Mouse (Mus musculus) E14TG2a.4 (cell line): ENCODE data around the gene Cript.

Source experiments
- H3K27me3 ChIP-seq: 2 replicates; pipeline ENCODE4 v1.6.1; 2014; ENCODE audit warnings: low read length, control low read depth; ENCODE audit not compliant: insufficient read depth
- H3K36me3 ChIP-seq: 2 replicates; pipeline ENCODE4 v1.6.1; 2014; ENCODE audit warnings: low read length, control low read depth; ENCODE audit not compliant: insufficient read depth
- H3K4me1 ChIP-seq: replicated peaks from 2 replicates; pipeline ENCODE4 v1.6.1; 2014; ENCODE audit warnings: low read depth, low read length, control low read depth
- H3K4me3 ChIP-seq: replicated peaks from 2 replicates; pipeline ENCODE4 v1.5.1; 2014; ENCODE audit warnings: mild to moderate bottlenecking, low read length
- H3K9me3 ChIP-seq: 2 replicates; pipeline ENCODE4 v1.6.1; 2014; ENCODE audit warnings: low read length, control low read depth
- CTCF ChIP-seq: conservative IDR thresholded peaks from 2 replicates; pipeline ENCODE4 v1.5.1; 2014; ENCODE audit warnings: low read length
- NANOG ChIP-seq: IDR thresholded peaks from 2 replicates; pipeline ENCODE4 v1.6.1; 2014; ENCODE audit warnings: borderline replicate concordance, low read length, mixed read lengths
- POU5F1 ChIP-seq: IDR thresholded peaks from 2 replicates; pipeline ENCODE4 v1.6.1; 2014; ENCODE audit warnings: low read length, borderline replicate concordance

The Cript gene

DNA sequence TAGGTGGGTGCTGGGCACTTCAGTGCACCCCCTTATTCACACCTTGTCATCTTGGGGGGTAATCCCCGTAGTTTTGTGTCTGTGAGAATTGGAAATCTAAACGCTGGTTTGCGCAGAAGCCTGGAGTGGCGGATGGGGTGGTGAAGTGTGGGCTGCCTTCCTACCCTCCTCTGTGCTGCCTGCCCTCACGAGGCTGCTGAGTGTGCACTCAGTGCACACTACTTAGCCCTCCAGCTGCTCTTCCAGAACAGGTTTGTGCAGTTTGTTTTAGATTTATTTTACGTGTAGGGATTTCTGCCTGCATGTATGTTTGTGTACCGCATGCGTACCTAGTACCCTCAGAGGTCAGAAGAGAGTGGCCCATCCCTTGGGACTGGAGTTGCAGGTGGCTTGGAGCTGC is 34.0 kb upstream of the Cript start:
- H3K9me3 ChIP-seq, result no peaks in the 10 kb centered on the region
- 0 out of 2 replicates have a peak, but pooled peaks cover 4% of the 10 kb centered on the region for H3K36me3 ChIP-seq
- H3K4me1 ChIP-seq, result peaks cover 10% of the 10 kb centered on the region
- H3K4me3 ChIP-seq, result no peak overlapping the region
- no peaks in the 10 kb centered on the region for H3K27me3 ChIP-seq
- TF ChIP-seq CTCF (no peak), POU5F1 (no peak), NANOG (no peak)

DNA sequence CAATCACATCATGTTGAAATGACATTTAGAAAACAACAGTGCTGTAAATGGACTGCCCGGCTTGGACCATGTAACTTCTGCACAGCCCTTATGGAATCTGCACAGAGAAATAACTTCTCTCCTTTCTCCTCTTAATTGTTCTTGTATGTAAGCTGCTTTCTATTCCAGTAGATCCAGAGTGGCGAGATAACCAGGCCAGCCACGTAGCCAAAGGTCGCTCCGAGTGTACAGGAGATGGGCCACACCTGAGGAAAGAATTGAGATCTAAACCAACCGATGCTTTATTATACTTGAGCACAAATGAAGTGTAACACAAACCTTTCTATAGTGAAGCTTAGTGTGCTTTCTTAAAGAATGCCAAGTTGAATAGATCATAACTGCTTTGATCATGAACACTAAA is 28.0 kb upstream of the Cript start:
- Histone ChIP-seq H3K27me3 (no peaks in the 10 kb centered on the region), H3K36me3 (peaks cover 47% of the 10 kb centered on the region), H3K9me3 (no peaks in the 10 kb centered on the region), H3K4me3 (no peak overlapping the region), H3K4me1 (no peaks in the 10 kb centered on the region)
- TF ChIP-seq CTCF, result no peak
- TF ChIP-seq NANOG, result no peak
- TF ChIP-seq POU5F1, result no peak

DNA sequence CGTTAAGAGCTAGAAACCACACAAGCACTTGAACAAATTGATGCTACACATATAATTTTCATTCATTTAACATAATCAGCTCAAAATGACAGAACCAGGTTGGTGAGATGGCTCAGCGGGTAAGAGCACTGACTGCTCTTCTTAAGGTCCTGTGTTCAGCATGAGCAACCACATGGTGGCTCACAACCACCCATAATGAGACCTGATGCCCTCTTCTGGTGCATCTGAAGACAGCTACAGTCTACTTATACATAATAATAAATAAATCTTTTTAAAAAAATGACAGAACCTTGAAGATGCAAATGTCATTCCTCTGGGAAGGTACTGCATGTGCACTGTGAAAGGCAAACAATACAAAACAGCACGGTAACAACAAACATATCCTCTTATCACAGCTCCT is 16.4 kb upstream of the Cript start:
- Histone ChIP-seq H3K36me3 (peaks cover 49% of the 10 kb centered on the region), H3K27me3 (no peaks in the 10 kb centered on the region), H3K9me3 (no peaks in the 10 kb centered on the region), H3K4me1 (no peaks in the 10 kb centered on the region), H3K4me3 (no peak overlapping the region)
- TF ChIP-seq POU5F1, result no peak
- no peak for TF ChIP-seq CTCF
- TF ChIP-seq NANOG, result no peak

DNA sequence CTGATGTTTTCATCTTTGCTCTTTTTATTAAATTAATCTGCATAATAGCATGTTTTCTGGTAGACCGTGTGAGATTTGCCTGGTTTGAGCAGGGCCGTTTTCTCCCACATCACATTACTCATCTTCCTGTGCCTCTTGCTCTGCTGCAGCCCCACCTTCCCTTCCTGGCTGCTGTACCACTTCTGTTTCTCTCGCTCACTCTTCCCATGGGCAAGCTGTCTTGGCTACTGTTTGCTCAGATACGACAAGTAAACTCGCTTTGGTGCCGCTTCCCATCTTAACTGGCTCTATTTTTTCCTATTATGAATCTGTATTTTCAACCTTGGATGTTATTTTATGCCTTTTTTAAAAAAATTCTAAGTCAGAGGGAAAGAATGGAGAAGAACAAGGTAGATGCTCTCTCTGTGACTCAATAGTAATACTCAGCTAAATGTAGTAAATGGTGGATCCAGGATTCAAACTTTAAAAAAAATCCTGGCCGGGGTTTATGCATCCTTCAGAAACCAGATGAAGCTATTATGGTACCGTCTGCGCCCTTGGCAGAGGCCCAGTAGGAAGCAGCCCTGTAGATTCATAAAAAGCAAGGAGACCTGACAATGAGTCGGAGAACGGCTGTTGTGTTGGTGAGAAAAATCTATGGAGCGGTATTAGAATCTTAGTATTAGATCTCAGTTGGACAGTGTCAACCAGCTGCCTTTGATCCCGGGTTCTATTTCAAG is 13.9 kb upstream of the Cript start:
- no peak overlapping the region for H3K4me3 ChIP-seq
- peaks cover 36% of the 10 kb centered on the region for H3K36me3 ChIP-seq
- H3K27me3 ChIP-seq, result no peaks in the 10 kb centered on the region
- H3K9me3 ChIP-seq, result no peaks in the 10 kb centered on the region
- TF ChIP-seq NANOG (no peak), CTCF (no peak), POU5F1 (no peak)
- no peaks in the 10 kb centered on the region for H3K4me1 ChIP-seq

DNA sequence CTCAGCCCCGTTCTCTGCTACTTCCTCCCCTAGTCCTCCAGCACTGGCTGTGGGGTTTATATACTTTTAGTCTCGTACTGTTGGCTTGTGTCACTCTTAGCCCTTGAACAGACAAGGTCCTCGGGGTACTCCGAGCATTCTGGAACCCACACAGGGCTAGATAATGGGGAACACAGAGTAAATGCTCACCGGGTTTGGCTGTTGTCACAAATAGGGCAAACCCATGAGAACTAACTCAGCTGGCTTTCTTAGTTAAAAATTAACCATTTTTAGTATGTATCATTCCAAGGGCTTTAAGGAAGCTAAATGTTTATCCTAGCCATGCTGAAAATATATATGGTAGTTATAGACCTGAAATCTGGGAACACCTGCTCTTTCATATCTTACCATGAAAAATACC is 5.7 kb upstream of the Cript start:
- Histone ChIP-seq H3K9me3 (no peaks in the 10 kb centered on the region), H3K27me3 (no peaks in the 10 kb centered on the region), H3K36me3 (peaks cover 71% of the 10 kb centered on the region), H3K4me1 (0 out of 2 replicates have a peak, but pooled peaks cover 11% of the 10 kb centered on the region), H3K4me3 (no peak overlapping the region)
- no peak for TF ChIP-seq NANOG
- no peak for TF ChIP-seq CTCF
- TF ChIP-seq POU5F1, result no peak

DNA sequence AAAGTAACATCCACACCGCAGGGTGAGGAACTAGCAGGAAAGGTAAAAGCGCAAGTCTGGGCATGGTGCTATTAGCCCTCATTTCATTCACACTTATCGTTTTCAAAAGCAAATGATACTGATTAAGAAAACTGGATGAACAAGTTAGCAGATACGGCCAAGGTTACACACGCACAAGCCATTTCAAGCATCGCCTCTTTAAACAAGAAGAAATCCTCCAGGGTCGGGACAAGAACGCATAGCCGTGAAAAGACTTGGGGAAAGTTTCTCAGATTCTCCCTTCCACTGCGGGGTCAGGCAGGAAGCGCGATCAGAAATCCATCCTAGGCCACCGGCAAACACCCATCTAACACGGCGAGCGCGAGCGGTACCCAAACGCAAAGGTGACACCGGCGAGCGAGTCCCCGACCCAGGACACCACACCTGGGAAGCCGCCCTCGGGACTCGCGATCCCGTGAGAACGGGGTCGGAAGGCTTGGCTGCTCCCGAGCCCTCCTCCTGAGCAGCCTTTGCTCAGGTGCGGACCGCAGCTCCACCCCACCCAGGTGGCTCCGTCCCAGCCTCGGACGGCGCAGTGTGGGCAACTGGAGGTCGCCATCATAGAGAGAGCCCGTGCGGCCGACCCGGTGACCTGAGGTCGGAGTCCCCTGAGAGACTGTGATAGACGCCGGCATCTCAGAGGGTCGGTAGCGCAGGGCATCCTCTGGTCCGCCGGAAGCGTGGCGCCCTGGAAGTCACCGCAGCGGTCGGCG is 683 bp upstream of the Cript start:
- no peaks in the 10 kb centered on the region for H3K27me3 ChIP-seq
- H3K4me3 ChIP-seq, result peak overlapping the region; percentile 95
- H3K4me1 ChIP-seq, result peaks cover 21% of the 10 kb centered on the region
- no peaks in the 10 kb centered on the region for H3K9me3 ChIP-seq
- TF ChIP-seq CTCF (no peak), POU5F1 (no peak), NANOG (no peak)
- H3K36me3 ChIP-seq, result peaks cover 51% of the 10 kb centered on the region

DNA sequence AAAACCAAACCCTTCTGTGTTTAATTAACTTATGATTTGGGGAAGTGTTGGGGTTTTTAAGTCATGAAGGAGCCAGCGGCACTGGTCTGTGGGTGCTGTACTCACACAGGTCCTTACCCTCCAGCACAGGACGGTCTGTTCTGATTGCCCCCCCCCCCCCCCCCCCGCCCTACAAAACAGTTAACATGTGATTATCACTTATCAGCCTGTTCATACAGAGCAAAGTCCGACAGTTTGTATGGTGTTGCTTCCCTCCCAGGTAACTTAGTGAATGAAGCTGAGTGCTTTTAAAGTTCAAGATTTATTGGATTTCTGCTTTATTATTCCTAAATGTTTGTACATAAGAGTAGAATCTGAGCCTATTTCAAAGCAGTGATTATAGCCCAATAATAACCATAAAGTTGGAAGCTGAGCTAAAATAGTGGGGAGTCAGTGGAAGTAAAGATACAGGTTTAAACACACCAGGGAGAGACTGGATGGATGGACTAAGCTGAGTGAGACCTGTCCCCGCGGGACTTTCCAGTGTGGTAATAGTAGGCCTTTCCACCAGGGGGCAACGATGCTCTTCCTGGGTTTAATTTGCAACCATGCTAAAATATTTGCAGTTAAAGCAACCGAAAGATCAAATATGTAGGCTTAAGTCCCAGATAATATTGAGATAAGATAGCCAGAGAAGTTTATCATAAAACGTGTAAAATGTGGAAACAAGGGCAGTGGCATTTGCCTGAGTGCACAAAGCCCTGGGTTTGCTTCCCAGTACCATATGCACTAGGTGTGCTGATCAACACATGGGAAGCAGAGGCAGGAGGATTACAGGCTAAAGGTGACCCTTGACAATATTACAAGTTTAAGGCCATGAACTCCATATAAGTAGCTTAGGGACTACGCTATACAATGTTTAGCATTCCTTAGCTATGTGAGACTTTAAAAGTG is 11.1 kb downstream of the Cript start:
- TF ChIP-seq CTCF (peak; percentile 73), POU5F1 (no peak), NANOG (no peak)
- H3K36me3 ChIP-seq, result peaks cover 35% of the 10 kb centered on the region
- peaks cover 3% of the 10 kb centered on the region; the same call in 1 of the 2 replicates for H3K27me3 ChIP-seq
- H3K4me1 ChIP-seq, result no peaks in the 10 kb centered on the region
- no peaks in the 10 kb centered on the region for H3K9me3 ChIP-seq
- no peak overlapping the region for H3K4me3 ChIP-seq

DNA sequence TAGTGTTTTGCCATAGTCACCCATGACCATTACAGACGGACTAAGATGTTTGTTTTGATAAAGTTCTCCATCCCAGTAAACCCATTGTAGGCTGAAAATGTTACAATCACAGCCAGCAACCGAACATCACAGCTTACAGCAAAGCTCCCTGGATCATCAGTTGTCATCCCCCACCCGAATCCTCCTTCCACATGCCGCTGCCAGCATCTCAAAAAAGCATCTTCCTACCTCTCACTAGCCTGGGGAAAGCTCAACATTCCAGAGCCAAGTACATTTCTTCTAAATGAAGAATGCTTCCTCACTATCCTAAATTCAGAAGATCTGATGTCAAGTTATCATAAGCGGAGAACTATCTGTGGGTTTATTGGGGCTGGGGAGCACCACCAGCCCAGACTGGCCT is 13.1 kb downstream of the Cript start:
- TF ChIP-seq CTCF (no peak), POU5F1 (no peak), NANOG (no peak)
- peaks cover 19% of the 10 kb centered on the region for H3K36me3 ChIP-seq
- H3K4me3 ChIP-seq, result no peak overlapping the region
- H3K9me3 ChIP-seq, result no peaks in the 10 kb centered on the region
- peaks cover 18% of the 10 kb centered on the region for H3K27me3 ChIP-seq
- no peaks in the 10 kb centered on the region for H3K4me1 ChIP-seq
